Mouse (Mus musculus) forebrain, embryonic 12.5 days (tissue): ENCODE measurements around the gene Anxa4. TPM values are rescaled to one million over a fixed set of nuclear protein-coding genes. Genes with fewer than 3 reads are reported as not detected.

Experiments
- ATAC-seq: fragments of 200-750 bp; cut with Nextera tagmentation; 2 replicates; pipeline ENCODE4 v1.8.0; 2017; ENCODE audit warnings: moderate TSS enrichment; ENCODE audit not compliant: low FRiP score
- H3K27ac ChIP-seq: fragments of 300-500 bp; sonication (generic); 2 replicates; pipeline ENCODE4 v1.5.1; 2016; ENCODE audit warnings: mild to moderate bottlenecking
- H3K27me3 ChIP-seq: fragments of 300-500 bp; sonication (generic); 2 replicates; pipeline ENCODE4 v1.6.1; 2016; ENCODE audit warnings: mild to moderate bottlenecking
- H3K36me3 ChIP-seq: fragments of 300-500 bp; sonication (generic); replicated peaks from 2 replicates; pipeline ENCODE4 v1.6.1; 2016; ENCODE audit warnings: mild to moderate bottlenecking
- H3K4me1 ChIP-seq: fragments of 300-500 bp; sonication (generic); 2 replicates; pipeline ENCODE4 v1.6.1; 2016
- H3K4me2 ChIP-seq: fragments of 300-500 bp; sonication (generic); 2 replicates; pipeline ENCODE4 v1.6.1; 2016; ENCODE audit warnings: mild to moderate bottlenecking, moderate library complexity
- H3K4me3 ChIP-seq: fragments of 300-500 bp; sonication (generic); replicated peaks from 2 replicates; pipeline ENCODE4 v1.5.1; 2016; ENCODE audit warnings: mild to moderate bottlenecking
- H3K9ac ChIP-seq: fragments of 300-500 bp; sonication (generic); 2 replicates; pipeline ENCODE4 v1.6.1; 2016; ENCODE audit warnings: mild to moderate bottlenecking
- H3K9me3 ChIP-seq: fragments of 300-500 bp; sonication (generic); 2 replicates; pipeline ENCODE4 v1.6.1; 2016
- WGBS: fragments of 180-500 bp; shearing (Covaris S2); methylation state at CpG from one replicate; pipeline ENCODE4 v1.1.7; 2016; 5-methylcytosine and 5-hydroxymethylcytosine counted together
- polyA plus RNA-seq: library from polyadenylated mRNA; unstranded; fragments of >200 nt; fragmentation: Nextera tagmentation; extraction: Ambion mirVana; gene quantifications from 2 replicates; pipeline ENCODE4 v1.2.1, GENCODE M21; 2016

Gene Anxa4
- polyA plus RNA-seq: 4.1 and 6.1 TPM in 2 replicates

GRCm38 (mm10) chr6:86793021-86793815, at the start of gene Anxa4:
Gene Anxa4, minus strand, starts transcription at chr6:86793584.
- Histone ChIP-seq H3K4me1 (peaks cover 16% of the 10 kb centered on the region), H3K9ac (peak within 1 kb of the TSS; percentile 39; the same call in 1 of the 2 replicates), H3K4me2 (peak within 1 kb of the TSS; percentile 96), H3K36me3 (no peaks in the 10 kb centered on the region), H3K4me3 (peak within 1 kb of the TSS; percentile 49), H3K27ac (no peak within 1 kb of the TSS), H3K27me3 (peaks cover 47% of the 10 kb centered on the region), H3K9me3 (no peaks in the 10 kb centered on the region)
- WGBS: 1% methylated on average over 41 of the region's 41 CpGs
- 0 out of 2 replicates have a peak, but pooled peaks have one; percentile 39 for ATAC-seq

- ATAC-seq: no peak
- H3K4me2 ChIP-seq: no peak overlapping the region
- H3K4me3 ChIP-seq: no peak overlapping the region
- no peak overlapping the region for H3K27ac ChIP-seq
- H3K4me1 ChIP-seq: no peaks in the 10 kb centered on the region
- no peaks in the 10 kb centered on the region for H3K36me3 ChIP-seq
- no peak overlapping the region for H3K9ac ChIP-seq
- WGBS: 69% methylated on average over 3 of the region's 3 CpGs
- no peaks in the 10 kb centered on the region for H3K27me3 ChIP-seq
- no peaks in the 10 kb centered on the region for H3K9me3 ChIP-seq
Observed at GRCm38 (mm10) chr6:86841949-86842348, 48.6 kb upstream of the Anxa4 start.

GRCm38 (mm10) chr6:86839089-86839488, 45.7 kb upstream of the Anxa4 start:
- 81% methylated on average over 2 of the region's 2 CpGs for WGBS
- no peaks in the 10 kb centered on the region for H3K27me3 ChIP-seq
- H3K9ac ChIP-seq: no peak overlapping the region
- no peaks in the 10 kb centered on the region for H3K36me3 ChIP-seq
- no peak overlapping the region for H3K4me3 ChIP-seq
- no peaks in the 10 kb centered on the region for H3K9me3 ChIP-seq
- H3K4me2 ChIP-seq: no peak overlapping the region
- ATAC-seq: no peak
- no peak overlapping the region for H3K27ac ChIP-seq
- no peaks in the 10 kb centered on the region for H3K4me1 ChIP-seq

DNA sequence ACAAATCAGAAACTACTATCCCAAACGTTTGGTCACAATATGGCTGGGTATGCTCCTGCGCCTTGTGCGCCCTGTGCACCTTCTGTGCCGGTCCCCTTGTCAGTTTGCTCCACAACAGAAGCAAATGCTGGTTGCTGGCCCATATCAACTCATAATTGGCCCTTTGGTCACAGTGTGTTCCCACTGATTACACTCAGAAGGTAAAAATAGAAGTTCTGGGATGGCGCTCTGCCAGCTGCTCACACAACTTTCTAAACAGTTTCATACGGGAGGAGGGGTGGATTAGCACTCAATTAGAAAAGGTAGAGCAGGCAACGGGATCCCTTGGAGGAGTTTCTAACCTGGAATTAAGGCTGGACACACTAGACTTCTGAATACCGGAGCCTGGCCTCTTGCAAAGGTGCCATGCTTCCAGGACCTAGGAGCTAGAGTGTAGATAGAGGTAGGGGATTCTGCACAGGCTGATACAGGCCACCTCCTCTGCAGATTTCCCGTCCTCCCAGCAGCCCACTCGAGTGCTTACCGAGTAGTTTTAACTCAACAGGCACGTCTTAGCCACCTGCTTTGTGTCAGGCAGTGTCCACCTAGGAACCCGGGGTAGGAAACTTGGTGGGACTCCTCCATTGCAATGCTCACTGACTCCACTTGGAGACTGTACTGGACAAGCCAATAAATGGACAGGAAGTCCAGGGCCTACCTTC, 39.6 kb upstream of the Anxa4 start:
- H3K4me1 ChIP-seq: no peaks in the 10 kb centered on the region

GRCm38 (mm10) chr6:86830738-86831500, 37.5 kb upstream of the Anxa4 start:
- Histone ChIP-seq H3K4me2 (no peak overlapping the region), H3K27me3 (no peaks in the 10 kb centered on the region), H3K27ac (no peak overlapping the region), H3K4me1 (no peaks in the 10 kb centered on the region), H3K9ac (no peak overlapping the region), H3K36me3 (no peaks in the 10 kb centered on the region), H3K4me3 (no peak overlapping the region), H3K9me3 (no peaks in the 10 kb centered on the region)
- WGBS: 79% methylated on average over 10 of the region's 10 CpGs
- ATAC-seq: no peak

More for the DNA sequence above, 39.6 kb upstream of the Anxa4 start:
- Histone ChIP-seq H3K27me3 (no peaks in the 10 kb centered on the region), H3K27ac (no peak overlapping the region), H3K4me2 (no peak overlapping the region), H3K36me3 (no peaks in the 10 kb centered on the region), H3K9me3 (no peaks in the 10 kb centered on the region), H3K4me3 (no peak overlapping the region), H3K9ac (no peak overlapping the region)
- 85% methylated on average over 13 of the region's 13 CpGs for WGBS
- ATAC-seq: no peak

- Histone ChIP-seq H3K27me3 (no peaks in the 10 kb centered on the region), H3K4me3 (no peak overlapping the region), H3K9me3 (no peaks in the 10 kb centered on the region), H3K4me1 (no peaks in the 10 kb centered on the region), H3K4me2 (no peak overlapping the region), H3K9ac (no peak overlapping the region), H3K36me3 (no peaks in the 10 kb centered on the region), H3K27ac (no peak overlapping the region)
- WGBS: 90% methylated on average over 6 of the region's 6 CpGs
- no peak for ATAC-seq
Observed at GRCm38 (mm10) chr6:86829768-86830167, 36.4 kb upstream of the Anxa4 start.

DNA sequence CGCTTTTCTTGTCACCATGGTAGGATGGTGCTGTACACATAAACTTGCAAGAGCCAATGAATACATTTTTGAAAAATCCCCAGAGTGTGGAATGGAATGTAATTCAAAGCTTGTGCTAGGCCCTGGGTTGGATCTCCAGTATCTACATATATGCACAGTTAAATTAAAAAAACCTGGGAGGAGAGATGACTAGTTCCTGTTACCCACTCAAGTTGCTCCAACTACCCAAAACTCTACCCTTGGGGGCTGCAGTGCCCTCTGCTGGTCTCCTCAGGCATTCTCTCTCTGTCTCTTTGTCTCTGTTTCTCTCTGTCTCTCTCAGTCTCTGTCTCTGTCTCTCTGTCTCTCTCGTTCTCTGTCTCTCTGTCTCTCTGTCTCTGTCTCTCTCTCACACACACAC, 34.0 kb upstream of the Anxa4 start:
- ATAC-seq: no peak
- Histone ChIP-seq H3K27ac (no peak overlapping the region), H3K9ac (no peak overlapping the region), H3K27me3 (peaks cover 14% of the 10 kb centered on the region; the same call in 1 of the 2 replicates), H3K4me1 (peaks cover 2% of the 10 kb centered on the region), H3K4me2 (no peak overlapping the region), H3K9me3 (no peaks in the 10 kb centered on the region), H3K36me3 (no peaks in the 10 kb centered on the region), H3K4me3 (no peak overlapping the region)
- 88% methylated on average over 2 of the region's 2 CpGs for WGBS

- WGBS: 94% methylated on average over 7 of the region's 7 CpGs
Observed at GRCm38 (mm10) chr6:86824401-86824800, 31.0 kb upstream of the Anxa4 start.

DNA sequence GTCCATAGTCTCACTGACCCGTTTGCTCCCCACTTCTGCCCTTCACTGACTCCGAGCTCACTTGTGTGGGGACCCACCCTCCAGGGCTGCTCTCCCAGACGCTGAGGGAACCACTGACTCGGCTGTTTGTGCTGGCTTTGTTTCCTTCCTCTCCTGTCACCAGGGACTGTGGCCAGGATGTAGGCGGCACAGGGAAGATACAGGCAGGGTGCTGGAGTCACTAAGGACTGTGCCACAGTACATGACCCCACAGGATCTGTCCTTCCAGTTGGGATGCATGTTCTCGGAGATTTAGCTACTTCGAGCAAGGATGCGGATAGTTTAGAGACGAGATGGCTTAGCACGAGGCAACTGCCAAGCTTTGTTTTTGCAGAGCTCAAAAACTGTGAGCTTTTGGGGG, 30.4 kb upstream of the Anxa4 start:
- peaks cover 7% of the 10 kb centered on the region for H3K4me1 ChIP-seq
- H3K36me3 ChIP-seq: no peaks in the 10 kb centered on the region
- no peak overlapping the region for H3K4me2 ChIP-seq
- no peak overlapping the region for H3K9ac ChIP-seq
- no peak overlapping the region for H3K4me3 ChIP-seq
- H3K9me3 ChIP-seq: no peaks in the 10 kb centered on the region
- peaks cover 16% of the 10 kb centered on the region; the same call in 1 of the 2 replicates for H3K27me3 ChIP-seq
- H3K27ac ChIP-seq: no peak overlapping the region
- WGBS: 43% methylated on average over 10 of the region's 10 CpGs
- ATAC-seq: no peak

More at GRCm38 (mm10) chr6:86824401-86824800, 31.0 kb upstream of the Anxa4 start:
- Histone ChIP-seq H3K27me3 (peaks cover 16% of the 10 kb centered on the region; the same call in 1 of the 2 replicates), H3K9ac (no peak overlapping the region), H3K4me1 (peaks cover 7% of the 10 kb centered on the region), H3K27ac (no peak overlapping the region), H3K36me3 (no peaks in the 10 kb centered on the region), H3K4me2 (no peak overlapping the region), H3K4me3 (no peak overlapping the region), H3K9me3 (no peaks in the 10 kb centered on the region)
- ATAC-seq: no peak

GRCm38 (mm10) chr6:86823051-86823431, 29.7 kb upstream of the Anxa4 start:
- WGBS: 30% methylated on average over 9 of the region's 9 CpGs
- peaks cover 16% of the 10 kb centered on the region; the same call in 1 of the 2 replicates for H3K27me3 ChIP-seq
- peaks cover 7% of the 10 kb centered on the region for H3K4me1 ChIP-seq
- no peak overlapping the region for H3K27ac ChIP-seq
- no peak overlapping the region for H3K4me2 ChIP-seq
- H3K9me3 ChIP-seq: no peaks in the 10 kb centered on the region
- no peak for ATAC-seq
- H3K9ac ChIP-seq: no peak overlapping the region
- H3K4me3 ChIP-seq: no peak overlapping the region
- H3K36me3 ChIP-seq: no peaks in the 10 kb centered on the region

DNA sequence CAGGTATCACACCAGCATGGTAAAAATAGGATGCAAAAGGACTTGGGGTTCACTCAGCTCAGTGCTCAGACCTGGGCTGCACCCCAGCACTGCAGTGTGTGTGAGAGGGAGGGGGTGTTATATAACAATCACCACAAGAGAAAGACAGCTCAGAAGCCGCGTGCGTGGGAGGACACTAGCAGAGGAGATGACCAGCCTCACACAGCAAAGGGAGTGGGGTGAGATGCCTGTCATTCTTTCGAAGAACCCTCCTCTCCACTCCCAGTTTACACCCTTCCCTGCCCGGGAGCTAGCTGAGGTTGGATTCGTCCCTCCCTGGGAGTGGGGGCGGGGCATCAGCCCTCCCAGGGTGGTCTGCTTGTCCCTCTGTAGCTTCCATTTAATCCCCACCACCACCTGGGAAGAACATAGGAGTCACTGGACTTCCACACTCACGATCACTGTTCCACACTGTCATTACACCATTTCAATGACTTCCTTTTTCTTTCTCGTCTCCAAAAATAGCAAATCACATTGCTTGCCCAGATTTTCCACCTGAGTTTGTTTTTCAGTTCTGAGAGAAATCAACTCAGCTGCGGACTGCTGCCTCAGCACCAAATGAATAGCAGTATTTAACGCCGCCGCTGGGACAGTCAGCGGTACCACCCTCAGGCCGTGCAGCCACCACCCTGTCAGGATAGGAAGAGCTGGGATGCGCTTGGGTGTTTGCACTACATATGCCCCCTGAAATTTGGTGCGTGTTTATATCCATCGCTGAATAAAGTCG, 29.1 kb upstream of the Anxa4 start:
- H3K4me3 ChIP-seq: peak overlapping the region; percentile 5; the same call in 1 of the 2 replicates
- H3K9ac ChIP-seq: no peak overlapping the region; the same call in 1 of the 2 replicates
- peak overlapping the region; percentile 38 for H3K4me2 ChIP-seq
- H3K27me3 ChIP-seq: peaks cover 16% of the 10 kb centered on the region; the same call in 1 of the 2 replicates
- ATAC-seq: no peak
- no peak overlapping the region for H3K27ac ChIP-seq
- no peaks in the 10 kb centered on the region for H3K36me3 ChIP-seq
- peaks cover 7% of the 10 kb centered on the region for H3K4me1 ChIP-seq
- H3K9me3 ChIP-seq: no peaks in the 10 kb centered on the region
- 3% methylated on average over 19 of the region's 19 CpGs for WGBS
